Mouse (Mus musculus): ENCODE measurements around the gene Wbp1.

GRCm38 (mm10) chr6:83116373-83117164, 4.8 kb downstream of the Wbp1 start:
- no peak for TF ChIP-seq CTCF (IDR thresholded peaks at IDR 0.05; ENCODE audit: extremely low read depth, insufficient read depth, insufficient read length, insufficient replicate concordance)
- no peak for TF ChIP-seq POLR2A (IDR thresholded peaks at IDR 0.05; ENCODE audit: low read depth, low read length)

All from spleen, adult 2 months (tissue).